Mouse (Mus musculus) heart, embryonic 12.5 days (tissue): Measurements from ENCODE around the gene Fads2. TPM values are rescaled to one million over a fixed set of nuclear protein-coding genes. Genes with fewer than 3 reads are reported as not detected.

ENCODE experiments used
- ATAC-seq: fragments of 200-750 bp; cut with Nextera tagmentation; 2 replicates; pipeline ENCODE4 v1.8.0; 2017; ENCODE audit warnings: moderate TSS enrichment, moderate library complexity; ENCODE audit not compliant: insufficient number of reproducible peaks, low FRiP score
- H3K27ac ChIP-seq: fragments of 300-500 bp; sonication (generic); 2 replicates; pipeline ENCODE4 v1.5.1; 2016; ENCODE audit warnings: mild to moderate bottlenecking, moderate library complexity; ENCODE audit not compliant: poor library complexity, severe bottlenecking
- H3K27me3 ChIP-seq: fragments of 300-500 bp; sonication (generic); replicated peaks from 2 replicates; pipeline ENCODE4 v1.6.1; 2016; ENCODE audit warnings: mild to moderate bottlenecking, moderate library complexity
- H3K36me3 ChIP-seq: fragments of 300-500 bp; sonication (generic); 2 replicates; pipeline ENCODE4 v1.6.1; 2016; ENCODE audit warnings: mild to moderate bottlenecking, moderate library complexity
- H3K4me1 ChIP-seq: fragments of 300-500 bp; sonication (generic); replicated peaks from 2 replicates; pipeline ENCODE4 v1.6.1; 2016; ENCODE audit warnings: mild to moderate bottlenecking
- H3K4me2 ChIP-seq: fragments of 300-500 bp; sonication (generic); 2 replicates; pipeline ENCODE4 v1.6.1; 2016; ENCODE audit warnings: mild to moderate bottlenecking, moderate library complexity
- H3K4me3 ChIP-seq: fragments of 300-500 bp; sonication (generic); 2 replicates; pipeline ENCODE4 v1.5.1; 2016; ENCODE audit warnings: mild to moderate bottlenecking
- H3K9ac ChIP-seq: fragments of 300-500 bp; sonication (generic); 2 replicates; pipeline ENCODE4 v1.6.1; 2016; ENCODE audit warnings: mild to moderate bottlenecking, moderate library complexity
- H3K9me3 ChIP-seq: fragments of 300-500 bp; sonication (generic); replicated peaks from 2 replicates; pipeline ENCODE4 v1.6.1; 2016; ENCODE audit warnings: mild to moderate bottlenecking, moderate library complexity
- WGBS: fragments of 180-500 bp; shearing (Covaris S2); methylation state at CpG from one replicate; pipeline ENCODE4 v1.1.7; 2016; 5-methylcytosine and 5-hydroxymethylcytosine counted together
- polyA plus RNA-seq: library from polyadenylated mRNA; unstranded; fragments of >200 nt; fragmentation: Nextera tagmentation; extraction: Ambion mirVana; gene quantifications from 2 replicates; pipeline ENCODE4 v1.2.1, GENCODE M21; 2016

Gene Fads2
- polyA plus RNA-seq, 1 experiment from 2014 or later = 66.7 TPM

DNA sequence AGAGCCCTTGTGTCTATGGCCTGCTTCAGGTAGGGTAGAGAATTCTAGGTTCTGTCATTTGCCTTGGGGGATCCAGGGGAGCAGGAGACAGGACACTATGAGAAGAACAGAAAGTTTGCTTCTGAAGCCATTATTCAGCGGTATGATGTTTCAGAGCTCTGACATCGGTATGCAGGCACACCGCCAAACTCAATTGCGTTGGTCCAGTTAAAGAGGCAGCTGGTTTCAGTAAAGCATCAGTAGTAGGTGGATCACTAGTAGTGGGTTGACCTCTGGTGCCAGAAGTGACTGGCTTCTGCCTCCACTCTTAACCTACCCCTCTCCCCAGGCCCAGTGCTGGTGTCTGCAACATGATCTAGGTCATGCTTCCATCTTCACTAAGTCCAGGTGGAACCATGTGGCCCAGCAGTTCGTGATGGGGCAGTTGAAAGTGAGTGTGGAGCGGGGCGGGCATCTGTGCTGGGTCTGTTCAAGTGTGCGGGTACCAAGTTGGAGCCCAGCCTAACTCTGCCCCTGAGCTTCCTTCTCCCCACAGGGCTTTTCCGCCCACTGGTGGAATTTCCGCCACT is 47.8 kb downstream of the Fads2 start:
- Histone ChIP-seq H3K9ac (no peak overlapping the region), H3K36me3 (peaks cover 73% of the 10 kb centered on the region), H3K4me1 (peaks cover 26% of the 10 kb centered on the region), H3K4me2 (no peak overlapping the region), H3K4me3 (no peak overlapping the region), H3K27me3 (no peaks in the 10 kb centered on the region), H3K27ac (no peak overlapping the region), H3K9me3 (no peaks in the 10 kb centered on the region)
- WGBS = 91% methylated on average over 10 of the region's 10 CpGs
- no peak for ATAC-seq

DNA sequence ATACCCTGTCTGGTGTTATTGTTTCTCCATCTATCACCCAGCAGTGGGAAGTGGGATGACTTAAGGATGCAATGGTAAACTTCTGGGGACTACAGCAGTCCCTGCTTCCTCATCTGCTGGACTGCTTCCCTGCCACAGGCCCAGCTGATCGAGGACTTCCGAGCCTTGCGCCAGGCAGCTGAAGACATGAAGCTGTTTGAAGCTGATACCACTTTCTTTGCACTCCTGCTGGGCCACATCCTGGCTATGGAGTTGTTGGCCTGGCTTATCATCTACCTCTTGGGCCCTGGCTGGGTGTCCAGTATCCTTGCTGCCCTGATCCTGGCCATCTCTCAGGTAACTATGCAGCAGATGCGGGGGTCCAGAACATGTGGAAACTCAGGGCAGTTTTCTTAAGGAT is 48.8 kb downstream of the Fads2 start:
- Histone ChIP-seq H3K27me3 (no peaks in the 10 kb centered on the region), H3K27ac (no peak overlapping the region), H3K4me3 (no peak overlapping the region), H3K9me3 (no peaks in the 10 kb centered on the region), H3K36me3 (peaks cover 63% of the 10 kb centered on the region), H3K4me1 (peaks cover 30% of the 10 kb centered on the region), H3K4me2 (no peak overlapping the region), H3K9ac (no peak overlapping the region)
- 82% methylated on average over 4 of the region's 4 CpGs for WGBS
- no peak for ATAC-seq

DNA sequence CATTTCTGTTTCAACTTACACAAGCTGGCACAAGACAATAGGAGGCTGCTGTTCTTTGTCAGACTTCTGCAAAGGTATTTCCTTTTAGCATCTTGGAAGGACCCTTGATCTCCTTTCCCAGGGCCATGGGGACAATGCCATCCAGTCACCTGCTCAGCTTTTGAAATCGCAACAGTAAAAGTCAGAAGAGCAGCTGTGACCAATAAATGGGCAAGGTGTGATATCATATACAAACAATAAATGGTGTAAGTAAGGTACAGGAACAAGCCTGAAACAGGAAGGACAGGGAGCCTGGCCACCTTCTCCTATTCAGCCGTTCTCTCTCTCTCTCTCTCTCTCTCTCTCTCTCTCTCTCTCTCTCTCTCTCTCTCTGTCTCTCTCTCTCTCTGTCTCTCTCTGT is 51.1 kb downstream of the Fads2 start:
- Histone ChIP-seq H3K36me3 (peaks cover 40% of the 10 kb centered on the region), H3K9ac (no peak overlapping the region), H3K4me2 (no peak overlapping the region), H3K27ac (no peak overlapping the region), H3K9me3 (no peaks in the 10 kb centered on the region), H3K4me1 (peaks cover 52% of the 10 kb centered on the region), H3K27me3 (no peaks in the 10 kb centered on the region), H3K4me3 (no peak overlapping the region)
- 72% methylated on average over 2 of the region's 2 CpGs for WGBS
- no peak for ATAC-seq

DNA sequence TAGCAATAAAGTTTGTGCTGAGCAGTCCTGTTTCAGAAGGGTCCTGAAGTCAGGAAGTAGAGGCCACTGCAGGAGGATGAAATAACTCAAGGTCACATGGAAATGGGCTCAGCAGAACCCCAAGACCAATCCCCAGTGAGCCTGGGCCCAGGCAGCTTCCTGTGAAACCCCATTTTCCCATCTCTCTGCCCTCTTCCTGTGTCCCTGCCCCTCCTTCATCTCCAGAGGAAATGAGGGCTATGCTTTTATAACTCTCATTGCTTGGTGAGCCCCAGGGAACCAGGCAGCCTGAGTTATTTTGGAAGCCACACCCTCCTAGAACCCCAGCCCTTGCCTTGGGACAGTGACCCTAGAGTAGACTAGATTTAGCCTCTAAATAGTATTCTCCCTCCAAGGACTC is 52.0 kb downstream of the Fads2 start:
- no peaks in the 10 kb centered on the region for H3K27me3 ChIP-seq
- H3K4me3 ChIP-seq = no peak overlapping the region
- ATAC-seq = no peak
- H3K4me1 ChIP-seq = peaks cover 59% of the 10 kb centered on the region
- H3K36me3 ChIP-seq = peaks cover 31% of the 10 kb centered on the region
- no peak overlapping the region for H3K27ac ChIP-seq
- no peak overlapping the region for H3K4me2 ChIP-seq
- no peaks in the 10 kb centered on the region for H3K9me3 ChIP-seq
- H3K9ac ChIP-seq = no peak overlapping the region; the same call in 1 of the 2 replicates

DNA sequence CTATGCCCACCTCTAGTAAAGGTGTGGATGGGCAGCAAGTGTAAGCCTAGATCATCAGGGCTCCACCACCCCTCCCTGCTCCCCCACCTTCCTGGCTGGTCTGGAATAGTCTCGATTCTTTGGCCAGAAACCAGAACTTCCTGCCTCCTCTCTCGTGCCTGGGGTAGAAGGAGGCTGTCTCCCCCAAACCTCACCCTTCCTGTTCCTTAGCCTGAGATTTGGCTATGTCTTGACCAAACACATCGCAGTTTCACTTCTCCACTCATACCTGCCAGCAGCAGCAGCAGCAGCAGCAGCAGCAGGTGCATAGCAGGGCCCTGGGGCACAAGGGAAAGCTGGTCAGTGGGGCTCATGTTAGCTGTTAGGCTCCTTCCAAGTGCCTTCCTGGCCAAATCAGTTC is 54.6 kb downstream of the Fads2 start:
- Histone ChIP-seq H3K27ac (no peak overlapping the region), H3K4me2 (no peak overlapping the region), H3K4me1 (peaks cover 85% of the 10 kb centered on the region), H3K27me3 (no peaks in the 10 kb centered on the region), H3K4me3 (no peak overlapping the region), H3K36me3 (peaks cover 5% of the 10 kb centered on the region), H3K9me3 (no peaks in the 10 kb centered on the region), H3K9ac (peak overlapping the region; percentile 49; the same call in 1 of the 2 replicates)
- 35% methylated on average over 3 of the region's 3 CpGs for WGBS
- no peak for ATAC-seq

DNA sequence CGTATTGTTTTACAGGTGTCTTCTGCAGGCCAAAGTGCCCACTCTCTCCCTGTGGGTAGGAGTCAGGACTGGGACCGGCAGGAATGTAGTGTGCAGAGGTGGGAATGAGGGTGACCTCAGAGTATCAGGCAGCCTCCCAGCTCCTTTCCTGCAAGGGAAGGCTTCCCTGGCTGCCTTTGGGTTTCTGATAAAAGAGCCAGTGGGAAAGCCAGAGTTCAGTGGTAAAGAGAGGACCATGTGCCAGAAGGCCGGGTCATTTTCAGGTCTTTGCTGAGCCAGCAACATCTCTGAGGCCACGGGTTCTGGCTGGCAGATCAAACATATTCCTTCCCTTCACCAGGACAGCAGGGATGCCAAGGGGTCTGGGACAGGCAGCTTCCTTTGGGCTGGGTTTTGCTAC is 55.2 kb downstream of the Fads2 start:
- Histone ChIP-seq H3K9me3 (no peaks in the 10 kb centered on the region), H3K36me3 (peaks cover 3% of the 10 kb centered on the region; the same call in 1 of the 2 replicates), H3K4me3 (no peak overlapping the region), H3K9ac (peak overlapping the region; percentile 49; the same call in 1 of the 2 replicates), H3K27ac (peak overlapping the region; percentile 30), H3K4me2 (no peak overlapping the region), H3K27me3 (no peaks in the 10 kb centered on the region), H3K4me1 (peaks cover 85% of the 10 kb centered on the region)
- ATAC-seq = no peak
- WGBS = 33% methylated on average over 4 of the region's 4 CpGs

DNA sequence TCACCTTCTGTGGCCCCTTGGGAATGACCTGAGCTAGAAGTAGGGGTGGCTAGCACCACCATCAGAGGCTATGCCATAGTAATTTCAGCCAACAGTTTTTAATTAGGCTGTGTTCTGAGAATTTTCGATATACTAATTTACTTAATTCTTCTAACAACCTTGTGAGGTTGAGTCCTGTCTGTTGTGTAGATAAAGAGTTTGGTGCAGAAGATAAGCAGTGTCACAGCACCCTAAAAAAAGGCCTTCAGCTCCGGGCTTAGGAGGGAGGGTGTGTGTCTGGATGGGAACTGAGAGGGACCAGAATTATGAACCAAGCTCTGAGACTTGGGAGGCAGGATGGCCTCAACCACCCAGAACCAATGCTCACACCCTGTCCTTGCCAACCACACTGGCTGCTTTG is 55.8 kb downstream of the Fads2 start:
- Histone ChIP-seq H3K27ac (no peak overlapping the region; the same call in 1 of the 2 replicates), H3K36me3 (no peaks in the 10 kb centered on the region)

DNA sequence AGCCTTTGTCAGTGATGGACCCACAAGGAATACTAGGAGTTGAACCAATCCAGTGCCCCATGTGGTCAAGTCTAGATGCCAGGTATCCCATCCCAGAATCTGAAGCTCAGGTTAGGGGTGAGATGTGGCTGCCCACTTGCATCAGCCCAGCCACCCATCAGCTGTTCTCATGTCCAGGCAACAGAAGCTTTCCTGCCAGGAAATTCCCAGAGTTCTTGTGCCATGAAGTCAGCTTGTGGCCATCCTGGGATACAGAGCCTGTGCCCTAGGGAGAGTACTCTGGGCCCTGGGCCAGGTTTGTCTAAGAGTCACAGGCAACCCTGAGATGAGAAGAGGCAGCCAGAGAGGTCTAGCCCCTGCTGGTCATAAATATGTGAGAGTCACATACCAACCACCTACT is 57.9 kb downstream of the Fads2 start:
- Histone ChIP-seq H3K36me3 (no peaks in the 10 kb centered on the region), H3K4me1 (peaks cover 81% of the 10 kb centered on the region), H3K9ac (no peak overlapping the region), H3K27ac (peak overlapping the region; percentile 88), H3K4me2 (peak overlapping the region; percentile 89), H3K9me3 (no peaks in the 10 kb centered on the region), H3K27me3 (no peaks in the 10 kb centered on the region), H3K4me3 (peak overlapping the region; percentile 75)
- 0 out of 2 replicates have a peak, but pooled peaks have one; percentile 5 for ATAC-seq

More for the DNA sequence above, 55.8 kb downstream of the Fads2 start:
- WGBS = 53% methylated on average over 2 of the region's 2 CpGs
- no peaks in the 10 kb centered on the region for H3K27me3 ChIP-seq
- no peak for ATAC-seq
- H3K4me2 ChIP-seq = no peak overlapping the region
- H3K4me1 ChIP-seq = peaks cover 84% of the 10 kb centered on the region
- no peaks in the 10 kb centered on the region for H3K9me3 ChIP-seq
- H3K4me3 ChIP-seq = no peak overlapping the region
- no peak overlapping the region for H3K9ac ChIP-seq

DNA sequence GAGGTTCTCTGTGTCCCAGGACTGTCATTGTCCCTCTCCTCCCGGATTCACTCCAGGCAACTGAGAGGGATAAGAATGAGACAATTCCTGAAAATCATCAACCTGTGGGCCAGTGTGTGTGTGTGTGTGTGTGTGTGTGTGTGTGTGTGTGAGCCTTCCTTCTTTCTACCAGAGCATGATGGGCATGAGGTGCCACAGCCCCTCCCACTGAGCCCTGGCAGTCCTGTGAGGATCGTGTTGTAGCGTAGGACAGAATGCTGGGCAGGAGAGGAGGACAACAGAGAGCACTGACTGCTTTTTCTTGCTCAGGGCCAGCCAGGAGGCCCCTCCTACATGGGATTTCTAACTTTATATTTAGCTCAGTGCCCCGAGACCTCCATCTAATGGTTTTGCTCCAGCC is 58.7 kb downstream of the Fads2 start:
- H3K9ac ChIP-seq = peak overlapping the region; percentile 90
- WGBS = 69% methylated on average over 4 of the region's 4 CpGs
- peak overlapping the region; percentile 88 for H3K27ac ChIP-seq
- no peaks in the 10 kb centered on the region for H3K27me3 ChIP-seq
- H3K9me3 ChIP-seq = no peaks in the 10 kb centered on the region
- peaks cover 82% of the 10 kb centered on the region for H3K4me1 ChIP-seq
- peak overlapping the region; percentile 89 for H3K4me2 ChIP-seq
- no peak for ATAC-seq
- H3K36me3 ChIP-seq = no peaks in the 10 kb centered on the region
- peak overlapping the region; percentile 75 for H3K4me3 ChIP-seq

DNA sequence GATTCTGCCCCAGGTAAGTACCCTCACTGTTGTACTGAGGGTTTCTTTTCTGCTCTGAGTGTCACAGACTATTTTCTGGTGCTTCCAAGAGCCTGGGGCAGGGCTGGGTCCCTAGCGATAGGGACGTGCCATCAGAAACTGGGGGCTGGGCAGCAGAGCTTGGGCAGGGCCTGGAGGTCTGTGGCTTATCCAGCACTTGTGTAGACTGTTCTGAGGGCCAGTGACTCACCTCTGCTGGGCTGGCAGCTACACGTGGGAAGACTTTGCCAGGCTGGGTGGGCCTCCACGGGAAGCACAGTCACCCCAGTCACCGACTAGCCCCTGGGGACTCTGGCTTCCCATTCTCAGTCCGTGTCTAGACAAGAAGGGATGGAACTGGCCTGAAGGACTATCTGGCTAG is 59.3 kb downstream of the Fads2 start:
- peak overlapping the region; percentile 88 for H3K27ac ChIP-seq

DNA sequence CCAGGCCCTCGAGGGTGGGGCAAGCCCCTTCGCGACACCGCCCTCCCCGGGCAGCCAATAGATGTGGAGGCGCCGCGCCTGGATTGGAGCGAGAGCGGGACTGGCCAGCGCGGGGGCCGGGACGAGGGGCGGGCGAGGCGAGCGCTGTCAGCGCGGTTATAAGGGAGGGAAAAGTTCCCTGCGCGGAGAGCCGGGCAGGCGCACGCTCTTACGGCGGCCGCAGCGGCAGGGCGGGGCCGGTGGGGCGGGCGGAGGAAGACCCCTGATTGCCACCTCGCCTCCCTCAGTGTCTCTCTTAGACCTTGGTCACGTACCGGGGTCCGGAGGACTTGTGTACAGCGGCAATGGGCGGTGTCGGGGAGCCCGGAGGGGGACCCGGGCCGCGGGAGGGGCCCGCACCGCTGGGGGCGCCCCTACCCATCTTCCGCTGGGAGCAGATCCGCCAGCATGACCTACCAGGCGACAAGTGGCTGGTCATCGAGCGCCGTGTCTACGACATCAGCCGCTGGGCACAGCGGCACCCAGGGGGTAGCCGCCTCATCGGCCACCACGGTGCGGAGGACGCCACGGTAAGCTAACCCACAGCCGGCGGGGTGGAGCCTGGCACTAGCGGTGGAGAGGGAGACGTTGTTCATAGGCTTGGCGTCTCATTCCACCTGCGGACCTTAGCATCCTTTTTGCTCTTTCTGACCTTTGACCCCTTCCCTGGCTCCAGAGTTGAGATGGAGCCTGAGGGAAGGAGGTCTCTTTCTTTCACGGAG is 60.0 kb downstream of the Fads2 start, which contains the start of gene Fads3:
Gene Fads3, plus strand, starts transcription at position 182 of the 761 bp plus-strand sequence.
- peak within 1 kb of the TSS; percentile 89 for H3K4me2 ChIP-seq
- peak; percentile 89 for ATAC-seq
- peak within 1 kb of the TSS; percentile 90 for H3K9ac ChIP-seq
- peaks cover 76% of the 10 kb centered on the region for H3K4me1 ChIP-seq
- H3K4me3 ChIP-seq = peak within 1 kb of the TSS; percentile 75
- WGBS = under 1% methylated on average over 68 of the region's 69 CpGs
- H3K9me3 ChIP-seq = no peaks in the 10 kb centered on the region
- H3K27ac ChIP-seq = peak within 1 kb of the TSS; percentile 88
- no peaks in the 10 kb centered on the region for H3K27me3 ChIP-seq
- no peaks in the 10 kb centered on the region for H3K36me3 ChIP-seq

More for the DNA sequence above, 59.3 kb downstream of the Fads2 start:
- Histone ChIP-seq H3K9ac (peak overlapping the region; percentile 90), H3K27me3 (no peaks in the 10 kb centered on the region), H3K4me2 (peak overlapping the region; percentile 89), H3K4me3 (peak overlapping the region; percentile 75), H3K4me1 (peaks cover 82% of the 10 kb centered on the region), H3K9me3 (no peaks in the 10 kb centered on the region), H3K36me3 (no peaks in the 10 kb centered on the region)
- 22% methylated on average over 6 of the region's 6 CpGs for WGBS
- ATAC-seq = no peak
